Mouse (Mus musculus): ENCODE measurements at regions not wholly inside any gene's neighbourhood (a gene's known extent, or its start where the extent isn't known, plus 50 kb on each side); places are given as distances from the start of the nearest gene placed in this dataset.

- TF ChIP-seq GATA1 (IDR thresholded peaks at IDR 0.05; ENCODE audit: borderline replicate concordance, low read length) (no peak), POLR2AphosphoS5 (IDR thresholded peaks at IDR 0.05; ENCODE audit: insufficient replicate concordance, low read depth, low read length) (no peak), TAL1 (conservative IDR thresholded peaks at IDR 0.05; ENCODE audit: low read depth, low read length) (no peak), CTCF (IDR thresholded peaks at IDR 0.05; ENCODE audit: low read depth, low read length) (no peak), GATA2 (IDR thresholded peaks at IDR 0.05; ENCODE audit: borderline replicate concordance, low read depth, low read length) (no peak)
- H3K36me3 ChIP-seq (replicated peaks), result no peaks in the 10 kb centered on the region
- H3K27me3 ChIP-seq (ENCODE audit: insufficient read depth, low read length), result no peaks in the 10 kb centered on the region
- no peak for ATAC-seq (ENCODE audit: extremely low read depth, insufficient number of reproducible peaks, low FRiP score, poor library complexity, severe bottlenecking)
- H3K9me3 ChIP-seq (replicated peaks), result peaks cover 54% of the 10 kb centered on the region
- no peak for DNase-seq (ENCODE audit: low spot score)
- no peaks in the 10 kb centered on the region for H3K4me1 ChIP-seq (ENCODE audit: insufficient read depth, low read depth, low read length)
- H3K4me3 ChIP-seq (ENCODE audit: low read depth, low read length), result no peak overlapping the region
These were observed 297.9 kb upstream of the Slc24a5 start for GRCm38 (mm10) chr2:124770028-124770427.

- ATAC-seq (ENCODE audit: extremely low read depth, insufficient number of reproducible peaks, low FRiP score, poor library complexity, severe bottlenecking) (no peak), DNase-seq (ENCODE audit: low spot score) (no peak)
- no peaks in the 10 kb centered on the region for H3K4me1 ChIP-seq (ENCODE audit: insufficient read depth, low read depth, low read length)
- H3K4me3 ChIP-seq (ENCODE audit: low read depth, low read length), result no peak overlapping the region
- no peaks in the 10 kb centered on the region for H3K36me3 ChIP-seq (replicated peaks)
- H3K27me3 ChIP-seq (ENCODE audit: insufficient read depth, low read length), result no peaks in the 10 kb centered on the region
- TF ChIP-seq CTCF (IDR thresholded peaks at IDR 0.05; ENCODE audit: low read depth, low read length), result no peak
- no peak for TF ChIP-seq GATA2 (IDR thresholded peaks at IDR 0.05; ENCODE audit: borderline replicate concordance, low read depth, low read length)
- TF ChIP-seq POLR2AphosphoS5 (IDR thresholded peaks at IDR 0.05; ENCODE audit: insufficient replicate concordance, low read depth, low read length), result no peak
- TF ChIP-seq GATA1 (IDR thresholded peaks at IDR 0.05; ENCODE audit: borderline replicate concordance, low read length), result no peak
- no peak for TF ChIP-seq TAL1 (conservative IDR thresholded peaks at IDR 0.05; ENCODE audit: low read depth, low read length)
- H3K9me3 ChIP-seq (replicated peaks), result peaks cover 47% of the 10 kb centered on the region
These were observed 295.7 kb upstream of the Slc24a5 start for GRCm38 (mm10) chr2:124772055-124772708.

GRCm38 (mm10) chr2:124775737-124776136, 292.2 kb upstream of the Slc24a5 start:
- no peak for ATAC-seq (ENCODE audit: extremely low read depth, insufficient number of reproducible peaks, low FRiP score, poor library complexity, severe bottlenecking)
- H3K4me3 ChIP-seq (ENCODE audit: low read depth, low read length), result no peak overlapping the region
- no peaks in the 10 kb centered on the region for H3K27me3 ChIP-seq (ENCODE audit: insufficient read depth, low read length)

GRCm38 (mm10) chr2:124792633-124793036, 275.3 kb upstream of the Slc24a5 start:
- no peaks in the 10 kb centered on the region for H3K36me3 ChIP-seq (replicated peaks)
- no peak for TF ChIP-seq CTCF (IDR thresholded peaks at IDR 0.05; ENCODE audit: low read depth, low read length)
- TF ChIP-seq TAL1 (conservative IDR thresholded peaks at IDR 0.05; ENCODE audit: low read depth, low read length), result no peak
- TF ChIP-seq GATA2 (IDR thresholded peaks at IDR 0.05; ENCODE audit: borderline replicate concordance, low read depth, low read length), result no peak
- TF ChIP-seq GATA1 (IDR thresholded peaks at IDR 0.05; ENCODE audit: borderline replicate concordance, low read length), result no peak
- TF ChIP-seq POLR2AphosphoS5 (IDR thresholded peaks at IDR 0.05; ENCODE audit: insufficient replicate concordance, low read depth, low read length), result no peak
- peaks cover 31% of the 10 kb centered on the region for H3K9me3 ChIP-seq (replicated peaks)
- H3K4me3 ChIP-seq (ENCODE audit: low read depth, low read length), result no peak overlapping the region
- DNase-seq (ENCODE audit: low spot score) (no peak), ATAC-seq (ENCODE audit: extremely low read depth, insufficient number of reproducible peaks, low FRiP score, poor library complexity, severe bottlenecking) (no peak)
- H3K27me3 ChIP-seq (ENCODE audit: insufficient read depth, low read length), result no peaks in the 10 kb centered on the region
- H3K4me1 ChIP-seq (ENCODE audit: insufficient read depth, low read depth, low read length), result no peaks in the 10 kb centered on the region

More at GRCm38 (mm10) chr2:124775737-124776136, 292.2 kb upstream of the Slc24a5 start:
- peaks cover 35% of the 10 kb centered on the region for H3K9me3 ChIP-seq (replicated peaks)
- no peaks in the 10 kb centered on the region for H3K36me3 ChIP-seq (replicated peaks)
- no peaks in the 10 kb centered on the region for H3K4me1 ChIP-seq (ENCODE audit: insufficient read depth, low read depth, low read length)
- DNase-seq (ENCODE audit: low spot score), result no peak
- TF ChIP-seq POLR2AphosphoS5 (IDR thresholded peaks at IDR 0.05; ENCODE audit: insufficient replicate concordance, low read depth, low read length) (no peak), CTCF (IDR thresholded peaks at IDR 0.05; ENCODE audit: low read depth, low read length) (no peak)

GRCm38 (mm10) chr2:124811709-124812108, 256.2 kb upstream of the Slc24a5 start:
- no peak for ATAC-seq (ENCODE audit: extremely low read depth, insufficient number of reproducible peaks, low FRiP score, poor library complexity, severe bottlenecking)
- TF ChIP-seq POLR2AphosphoS5 (IDR thresholded peaks at IDR 0.05; ENCODE audit: insufficient replicate concordance, low read depth, low read length) (no peak), TAL1 (conservative IDR thresholded peaks at IDR 0.05; ENCODE audit: low read depth, low read length) (no peak), GATA2 (IDR thresholded peaks at IDR 0.05; ENCODE audit: borderline replicate concordance, low read depth, low read length) (no peak), CTCF (IDR thresholded peaks at IDR 0.05; ENCODE audit: low read depth, low read length) (no peak), GATA1 (IDR thresholded peaks at IDR 0.05; ENCODE audit: borderline replicate concordance, low read length) (no peak)

DNA sequence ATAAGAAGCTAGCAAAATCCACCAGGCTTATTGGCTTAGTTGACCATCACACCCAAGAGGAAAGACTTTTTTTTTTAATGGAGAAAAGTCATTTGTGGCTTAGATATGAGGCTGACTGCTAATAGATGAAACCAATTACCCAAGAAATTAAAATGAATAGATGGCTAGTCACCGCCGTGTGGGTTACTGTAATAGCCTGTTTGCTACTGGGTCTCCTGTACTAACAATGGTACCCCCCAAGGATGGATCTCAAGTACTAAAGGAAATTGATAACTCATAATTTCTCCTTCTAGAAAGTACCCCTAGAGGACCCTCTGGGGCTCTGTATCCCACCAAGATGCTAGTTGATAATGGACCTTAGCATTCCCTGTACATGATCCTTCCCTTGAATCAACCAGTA, 251.1 kb upstream of the Slc24a5 start:
- no peak for DNase-seq (ENCODE audit: low spot score)
- H3K4me1 ChIP-seq (ENCODE audit: insufficient read depth, low read depth, low read length), result no peaks in the 10 kb centered on the region
- H3K27me3 ChIP-seq (ENCODE audit: insufficient read depth, low read length), result no peaks in the 10 kb centered on the region
- no peak for TF ChIP-seq GATA1 (IDR thresholded peaks at IDR 0.05; ENCODE audit: borderline replicate concordance, low read length)
- TF ChIP-seq POLR2AphosphoS5 (IDR thresholded peaks at IDR 0.05; ENCODE audit: insufficient replicate concordance, low read depth, low read length), result no peak
- no peak for TF ChIP-seq CTCF (IDR thresholded peaks at IDR 0.05; ENCODE audit: low read depth, low read length)
- no peak for TF ChIP-seq TAL1 (conservative IDR thresholded peaks at IDR 0.05; ENCODE audit: low read depth, low read length)
- no peak for TF ChIP-seq GATA2 (IDR thresholded peaks at IDR 0.05; ENCODE audit: borderline replicate concordance, low read depth, low read length)
- H3K36me3 ChIP-seq (replicated peaks), result no peaks in the 10 kb centered on the region
- peaks cover 33% of the 10 kb centered on the region for H3K9me3 ChIP-seq (replicated peaks)
- H3K4me3 ChIP-seq (ENCODE audit: low read depth, low read length), result no peak overlapping the region
- no peak for ATAC-seq (ENCODE audit: extremely low read depth, insufficient number of reproducible peaks, low FRiP score, poor library complexity, severe bottlenecking)

More at GRCm38 (mm10) chr2:124811709-124812108, 256.2 kb upstream of the Slc24a5 start:
- H3K9me3 ChIP-seq (replicated peaks), result peaks cover 30% of the 10 kb centered on the region
- no peaks in the 10 kb centered on the region for H3K4me1 ChIP-seq (ENCODE audit: insufficient read depth, low read depth, low read length)
- H3K27me3 ChIP-seq (ENCODE audit: insufficient read depth, low read length), result no peaks in the 10 kb centered on the region
- H3K36me3 ChIP-seq (replicated peaks), result no peaks in the 10 kb centered on the region
- H3K4me3 ChIP-seq (ENCODE audit: low read depth, low read length), result no peak overlapping the region
- no peak for DNase-seq (ENCODE audit: low spot score)

All from G1E (cell line).